Mouse (Mus musculus): ENCODE results near the gene Frmd4b. TPM values are rescaled to one million over a fixed set of nuclear protein-coding genes. Genes with fewer than 3 reads are reported as not detected.

Frmd4b gene
- total RNA-seq, 2 experiments from 2014 or later = 26.3 to 33.5 TPM

DNA sequence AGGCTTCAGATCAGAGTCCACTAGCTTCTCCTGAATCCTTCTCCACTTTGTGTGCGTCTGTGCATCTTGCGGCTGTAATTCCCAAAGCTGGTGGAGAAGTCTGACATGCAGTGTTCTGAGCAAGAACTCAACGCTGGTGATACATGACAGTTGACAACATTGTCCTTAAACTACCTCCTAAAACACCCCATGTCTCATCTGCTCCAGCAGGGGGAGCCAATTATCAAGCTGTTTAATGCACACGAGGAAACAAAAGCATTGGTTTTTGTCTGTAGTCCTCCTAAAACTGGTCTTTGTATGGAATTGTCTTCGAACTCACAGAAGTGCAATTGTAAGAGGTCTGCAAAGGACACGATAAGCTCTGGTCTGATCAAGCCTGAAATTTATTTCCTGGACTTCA lies 366.4 kb downstream of the Frmd4b start:
- peak; percentile 18 to 40 for DNase-seq

DNA sequence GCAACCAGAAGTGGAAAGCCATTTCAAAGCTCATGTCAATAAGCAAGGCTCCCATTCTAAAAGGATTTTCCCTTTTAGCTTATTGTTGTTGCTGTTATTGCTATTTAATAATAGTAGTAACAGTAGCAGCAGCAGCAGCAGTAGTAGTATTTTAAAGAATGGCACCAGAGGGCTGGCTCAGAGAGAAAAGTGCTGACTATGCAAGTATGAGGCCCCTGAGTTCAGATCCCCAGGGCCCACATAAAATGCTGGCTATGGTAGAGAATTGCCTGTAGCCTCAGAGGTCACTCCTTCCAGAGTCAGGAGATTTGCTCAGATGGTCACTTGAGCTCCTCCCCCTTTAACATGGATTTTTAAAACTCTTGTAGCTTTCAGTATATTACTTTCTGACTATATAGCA lies 372.1 kb downstream of the Frmd4b start:
- DNase-seq = no peak

DNA sequence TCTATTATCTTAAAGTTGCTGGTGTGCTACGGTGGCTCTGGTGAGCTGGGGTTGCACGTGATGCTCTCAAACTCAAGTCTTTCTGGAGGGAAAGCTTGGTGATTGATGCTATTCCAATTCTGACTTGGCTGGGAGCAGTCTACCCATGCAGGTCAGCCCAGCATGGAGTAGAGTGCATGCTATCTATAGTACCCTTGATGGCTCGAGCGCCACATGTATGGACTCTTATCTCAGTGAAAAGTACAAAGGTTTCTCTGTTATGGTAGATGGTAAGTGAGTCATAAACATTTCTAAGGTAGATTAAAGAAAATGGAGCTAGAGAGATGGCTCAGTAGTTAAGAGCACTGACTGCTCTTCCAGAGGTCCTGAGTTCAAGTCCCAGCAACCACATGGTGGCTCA lies 374.8 kb downstream of the Frmd4b start:
- no peak for DNase-seq

DNA sequence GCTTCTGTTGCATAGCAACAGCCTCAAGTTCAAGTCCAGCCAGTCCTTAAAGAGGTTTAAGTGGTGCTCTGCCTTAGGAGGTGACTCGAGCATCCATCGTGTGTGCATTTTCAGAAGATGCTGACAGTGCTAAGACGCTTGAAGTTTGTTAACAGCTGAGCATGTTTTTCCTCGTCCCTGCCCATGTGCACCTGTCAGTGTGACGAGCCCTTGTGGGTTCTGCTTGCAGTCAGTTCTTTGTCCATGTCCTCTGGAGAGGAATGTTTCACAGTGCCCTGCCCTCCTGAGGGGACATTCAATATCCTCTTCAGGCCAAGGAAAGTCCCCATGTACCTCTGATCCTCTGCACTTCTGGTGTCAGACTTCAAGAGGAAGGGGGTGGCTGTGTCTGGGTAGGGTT lies 377.2 kb downstream of the Frmd4b start:
- DNase-seq = no peak

DNA sequence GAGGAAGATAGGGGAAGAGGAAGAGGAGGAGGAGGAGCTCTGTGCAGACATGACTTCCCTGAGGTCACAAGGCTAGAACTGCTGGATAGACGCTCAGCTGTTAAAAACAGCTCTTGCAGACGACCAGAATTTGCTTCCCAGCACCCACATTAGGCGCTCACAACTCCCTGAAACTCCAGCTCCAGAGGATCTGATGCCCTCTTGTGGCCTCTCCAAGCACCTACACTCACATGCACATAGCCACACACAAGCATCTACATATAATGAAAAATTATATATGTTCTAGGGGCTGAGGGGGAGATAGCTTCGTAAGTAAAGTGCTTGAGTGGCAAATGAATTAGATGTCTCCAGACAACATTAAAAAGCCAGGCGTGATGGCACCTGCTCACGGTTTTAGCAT lies 378.0 kb downstream of the Frmd4b start:
- no peak for DNase-seq

Other genes starting within 250 kb of the Frmd4b start
- gene Mitf, start 189.5 kb upstream of the Frmd4b start, total RNA-seq (2021) = 1 to 10 TPM; 8.3 to 9.3 TPM

All from layer of hippocampus, postnatal 36 days (tissue).